Mouse (Mus musculus) brain, embryonic 14.5 days (tissue): ENCODE data around the gene Ufl1. TPM values are rescaled to one million over a fixed set of nuclear protein-coding genes. Genes with fewer than 3 reads are reported as not detected.
"Not testable (repeated sequence)": the region's sequence is repeated elsewhere in the genome, so short reads cannot be mapped to it uniquely, and the experiment has no call there.

Experiments
- DNase-seq: peaks from one replicate; pipeline ENCODE4 v3.0.0-alpha.2; 2011; ENCODE audit warnings: low read depth
- CTCF ChIP-seq: fragments of 200-500 bp; IDR thresholded peaks from 2 replicates; pipeline ENCODE4 v1.5.1; 2012; ENCODE audit warnings: inconsistent platforms, mild to moderate bottlenecking, moderate library complexity, borderline replicate concordance; ENCODE audit not compliant: insufficient read depth, insufficient read length; ENCODE audit errors: extremely low read depth
- POLR2A ChIP-seq: fragments of 200-500 bp; IDR thresholded peaks from 2 replicates; pipeline ENCODE4 v1.6.1; 2012; ENCODE audit warnings: mild to moderate bottlenecking, inconsistent platforms, borderline replicate concordance; ENCODE audit not compliant: poor library complexity, insufficient read depth, insufficient read length, severe bottlenecking; ENCODE audit errors: extremely low read depth
- polyA plus RNA-seq: library from polyadenylated mRNA; depleted of rRNA; stranded (reverse); fragments of >200 nt; gene quantifications from 2 replicates; pipeline ENCODE4 v1.2.3, GENCODE M21; 2012; rRNA removed

Gene Ufl1
- 6.0 and 9.6 TPM in 2 replicates for polyA plus RNA-seq

DNA sequence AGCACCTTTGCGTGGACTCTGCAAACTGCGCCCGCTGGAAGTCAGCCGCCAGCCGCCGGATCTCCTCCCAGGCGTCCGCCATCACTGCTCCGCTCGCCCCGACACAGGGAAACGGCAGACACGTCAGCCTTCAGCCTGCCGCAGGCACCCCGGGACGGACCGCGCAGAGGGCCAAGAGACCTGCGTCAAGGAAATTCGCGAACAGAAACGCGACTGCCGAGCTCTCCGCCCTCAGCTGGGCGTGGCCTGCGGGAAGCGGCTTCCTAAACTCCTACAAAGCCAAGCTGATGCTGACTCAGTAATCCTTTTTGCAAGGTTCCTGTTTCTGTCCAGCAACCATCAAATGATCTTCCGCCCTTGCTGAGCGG, at the start of gene Ufl1:
Gene Ufl1 (minus strand): TSS at position 151 of the 368 bp plus-strand sequence.
- TF ChIP-seq CTCF (no peak), POLR2A (peak; percentile 90)

DNA sequence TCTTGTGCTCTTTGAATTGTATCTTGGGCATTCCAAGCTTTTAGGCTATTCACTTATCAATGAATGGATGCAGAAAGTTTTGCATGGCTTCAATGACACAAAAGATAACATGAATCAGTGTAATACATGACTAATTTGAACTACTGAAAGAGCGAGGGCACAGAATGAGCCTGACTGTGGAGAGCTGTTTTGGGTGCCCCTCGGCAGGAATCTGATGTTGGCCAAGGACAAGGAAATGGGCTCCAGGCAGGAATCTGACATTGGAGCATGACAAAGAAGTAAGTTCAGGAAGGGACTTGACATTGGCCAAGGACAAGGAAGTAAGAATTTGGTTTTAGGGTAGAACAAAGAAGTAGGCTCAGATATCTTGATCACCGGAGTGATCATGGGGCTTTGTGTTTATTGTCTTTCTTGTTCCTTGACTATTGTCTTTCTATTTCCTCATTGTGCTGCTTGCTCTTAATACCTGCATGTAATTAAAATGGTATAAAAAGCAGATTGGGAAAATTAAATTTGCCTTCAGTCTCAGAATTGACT, 44.1 kb upstream of the Ufl1 start:
- TF ChIP-seq CTCF: no peak
- no peak for TF ChIP-seq POLR2A
- DNase-seq: no peak

More for the DNA sequence above, at the start of gene Ufl1:
- peak; percentile 99 for DNase-seq

DNA sequence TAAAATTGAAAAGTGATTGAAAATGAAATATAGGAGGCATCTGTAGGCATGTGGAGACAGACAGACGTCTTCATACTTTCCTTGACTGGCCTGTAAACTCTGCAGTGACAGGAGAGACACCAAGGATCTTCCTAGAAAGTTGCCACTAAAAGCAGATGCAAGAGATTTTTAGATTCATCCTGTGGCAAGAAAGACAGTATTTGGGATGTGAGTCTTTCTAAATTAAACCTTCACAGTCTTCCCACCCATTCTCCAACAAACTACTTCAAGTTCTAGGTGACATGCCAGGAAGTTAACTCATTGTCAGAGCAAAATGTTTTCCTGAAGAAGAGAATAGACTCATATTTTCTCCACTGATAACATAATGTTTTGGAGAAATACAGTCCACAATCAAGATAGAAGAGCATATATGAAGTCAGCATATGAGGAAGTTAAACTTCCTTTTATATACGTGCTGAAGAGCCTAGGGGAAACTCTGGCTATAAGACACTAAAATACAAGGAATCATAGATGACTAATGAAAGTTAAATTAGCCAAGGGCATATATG, 41.1 kb upstream of the Ufl1 start:
- TF ChIP-seq POLR2A (no peak), CTCF (no peak)
- DNase-seq: no peak

DNA sequence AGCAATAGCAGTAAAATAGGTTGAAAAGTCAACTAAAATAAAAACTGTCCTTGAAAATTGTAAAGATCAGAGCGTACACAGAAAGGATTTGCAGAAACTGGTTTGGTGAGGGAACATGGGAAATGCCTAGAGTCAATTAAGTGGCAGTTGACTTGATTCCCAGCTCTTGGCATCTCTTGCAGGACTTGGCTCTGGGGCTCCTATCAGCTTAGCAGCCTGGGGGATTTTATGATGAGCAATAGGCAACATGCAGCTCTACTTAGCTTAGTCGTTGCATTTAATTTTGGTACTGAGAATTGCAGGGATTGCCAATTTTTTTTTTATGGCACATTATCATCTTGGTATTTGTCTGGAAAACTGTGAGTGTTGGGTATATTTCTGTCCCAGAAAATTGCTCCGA, 32.1 kb upstream of the Ufl1 start:
- peak; percentile 72 for DNase-seq
- no peak for TF ChIP-seq POLR2A
- TF ChIP-seq CTCF: no peak

DNA sequence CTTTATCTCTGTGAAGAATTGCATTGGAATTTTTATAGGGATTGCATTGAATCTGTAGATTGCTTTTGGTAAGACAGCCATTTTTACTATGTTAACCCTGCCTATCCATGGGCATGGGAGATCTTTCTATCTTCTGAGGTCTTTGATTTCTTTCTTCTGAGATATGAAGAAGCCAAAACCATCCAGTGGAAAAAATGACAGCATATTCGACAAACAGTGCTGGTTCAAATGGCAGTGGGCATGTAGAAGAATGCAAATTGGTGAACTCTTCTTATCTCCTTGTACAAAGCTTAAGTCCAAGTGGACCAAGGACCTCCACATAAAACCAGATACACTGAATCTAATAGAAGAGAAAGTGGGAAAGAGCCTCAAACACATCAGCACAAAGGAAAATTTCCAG, 3.4 kb upstream of the Ufl1 start:
- DNase-seq: not testable (repeated sequence)

DNA sequence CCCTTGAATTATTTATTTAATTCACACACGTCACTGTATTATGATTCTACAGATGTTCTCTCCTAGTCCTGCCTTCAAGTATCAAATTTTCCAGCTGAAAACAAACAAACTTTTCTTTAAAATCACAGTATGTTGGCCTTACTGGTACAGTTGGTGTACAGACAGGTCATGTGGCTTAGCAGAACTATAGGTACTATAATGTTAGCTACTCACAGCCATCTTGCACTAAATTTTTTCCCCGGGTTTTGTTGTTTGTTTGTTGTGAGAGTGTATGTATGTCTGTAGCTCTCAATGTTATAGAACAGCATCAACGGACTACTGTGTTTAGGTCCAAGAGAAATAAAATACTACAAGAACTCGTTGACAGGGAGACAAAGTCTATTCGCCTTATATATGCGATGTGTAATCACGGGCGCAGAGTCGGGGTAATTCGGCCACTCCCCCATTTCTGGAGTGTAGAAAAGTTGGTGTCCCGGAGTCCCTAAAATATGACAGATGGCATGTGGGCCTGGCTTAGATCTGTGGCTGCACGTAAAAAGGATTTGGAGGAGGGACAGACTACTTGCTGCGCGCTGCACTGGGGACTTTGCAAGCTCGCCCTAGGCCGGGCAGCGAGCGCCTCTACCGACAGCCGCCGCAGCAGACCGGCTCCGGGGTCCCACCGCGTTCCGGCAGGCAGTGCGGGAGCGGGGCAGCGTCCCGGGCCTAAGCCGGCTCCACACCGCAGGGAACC, 517 bp downstream of the Ufl1 start:
- TF ChIP-seq POLR2A (no peak), CTCF (peak; percentile 27; the same call in 1 of the 2 replicates)
- DNase-seq: no peak

DNA sequence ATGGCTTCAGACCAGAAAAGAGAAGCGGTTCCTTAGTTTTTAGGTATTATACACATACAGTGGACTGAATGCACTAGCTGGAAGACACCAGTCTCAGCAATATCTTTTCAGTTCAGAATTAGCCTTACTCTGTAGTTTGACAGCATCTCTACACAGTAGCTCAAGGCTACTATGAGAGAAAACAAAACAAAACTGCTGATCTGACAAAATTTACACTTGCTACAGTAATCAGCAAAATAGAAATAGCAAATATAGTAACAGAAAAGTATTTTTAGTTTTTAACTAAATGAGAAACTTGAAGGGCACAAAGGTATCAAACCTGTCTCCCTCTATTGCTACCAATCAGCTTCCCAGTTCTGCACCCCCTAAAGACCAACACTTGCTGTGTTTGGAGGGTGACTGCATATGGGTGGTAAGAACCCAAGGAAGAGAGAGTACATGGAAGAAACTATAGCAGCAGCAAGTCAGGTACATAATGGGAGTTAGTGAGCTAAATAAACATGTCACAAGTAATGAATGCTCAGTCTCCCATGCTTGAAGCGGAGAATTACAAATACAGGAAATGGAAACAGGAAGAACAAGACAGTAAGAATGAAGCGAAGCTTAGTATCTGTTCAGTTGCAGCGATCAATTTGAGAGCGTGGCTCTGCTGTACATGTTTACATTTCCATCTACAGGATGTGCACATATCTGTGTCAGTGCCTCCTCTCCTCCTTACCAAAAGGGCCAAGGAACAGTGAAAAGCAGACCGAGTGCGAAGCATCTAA, 8.6 kb downstream of the Ufl1 start:
- no peak for DNase-seq
- TF ChIP-seq CTCF (no peak), POLR2A (no peak)

DNA sequence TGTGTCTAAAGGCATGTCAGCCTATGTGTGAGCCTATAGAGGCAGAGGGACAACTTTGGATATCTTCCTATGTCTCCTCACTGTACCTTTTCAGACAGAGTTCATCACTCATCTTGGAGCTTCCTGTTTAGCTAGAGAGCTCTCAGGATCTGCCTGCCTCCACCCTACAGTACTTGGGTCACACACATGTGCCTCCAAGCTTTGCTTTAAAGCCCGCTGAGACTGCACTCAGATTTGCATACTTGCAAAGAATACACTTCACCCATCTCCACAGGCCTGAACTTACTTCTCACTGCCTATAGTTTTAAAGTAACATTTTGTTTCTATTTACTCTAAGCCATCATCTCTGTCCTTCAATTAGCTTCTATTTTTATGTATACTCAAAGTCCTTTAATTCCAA, 9.7 kb downstream of the Ufl1 start:
- TF ChIP-seq POLR2A: no peak
- no peak for TF ChIP-seq CTCF
- no peak for DNase-seq

DNA sequence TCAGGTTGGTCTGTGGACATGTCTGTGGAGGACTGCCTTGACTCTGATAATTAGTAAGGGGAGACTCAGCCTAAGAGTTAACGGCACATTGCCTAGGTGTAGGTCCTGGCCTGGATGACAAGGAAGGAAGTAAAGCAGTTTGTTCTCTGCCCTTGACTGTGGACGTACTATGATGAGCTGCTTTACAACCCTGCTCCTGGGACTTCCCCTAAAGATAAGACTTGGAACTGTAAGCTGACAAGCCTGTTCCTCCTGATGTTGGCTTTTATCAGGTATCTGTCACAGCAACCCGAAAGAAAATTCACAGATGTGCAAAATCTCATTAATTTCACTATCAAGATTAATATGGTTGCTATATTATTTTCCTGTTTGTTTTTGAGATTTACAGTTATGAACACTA, 14.5 kb downstream of the Ufl1 start:
- DNase-seq: no peak
- TF ChIP-seq CTCF (no peak), POLR2A (no peak)

DNA sequence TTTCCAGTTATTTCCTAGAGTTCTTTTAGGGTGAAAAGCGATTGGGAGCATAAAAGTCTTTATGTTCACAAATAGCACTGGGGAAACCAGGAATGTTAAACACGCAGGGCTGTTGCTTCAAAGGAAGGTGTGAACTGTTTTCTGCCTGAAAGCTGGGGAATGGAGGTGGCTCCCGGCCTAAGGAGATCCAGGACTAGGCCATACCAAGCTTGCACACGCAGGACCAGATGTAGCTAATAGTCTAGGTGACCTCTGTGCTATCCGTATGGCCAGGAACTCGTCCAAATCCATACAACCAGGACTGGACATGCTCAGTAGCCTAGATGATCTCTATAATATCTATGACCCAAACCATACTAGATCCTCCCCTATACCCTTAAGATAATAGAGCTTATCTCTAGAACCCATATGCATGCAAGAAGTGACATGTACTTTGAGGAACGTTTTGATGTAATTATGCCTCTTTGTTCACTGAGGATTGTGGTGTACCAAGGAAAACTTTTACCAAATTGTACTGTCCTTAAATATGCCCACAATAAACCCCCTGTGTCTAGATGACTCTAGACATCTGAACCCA, 23.7 kb downstream of the Ufl1 start:
- TF ChIP-seq POLR2A: no peak
- TF ChIP-seq CTCF: no peak
- DNase-seq: no peak

DNA sequence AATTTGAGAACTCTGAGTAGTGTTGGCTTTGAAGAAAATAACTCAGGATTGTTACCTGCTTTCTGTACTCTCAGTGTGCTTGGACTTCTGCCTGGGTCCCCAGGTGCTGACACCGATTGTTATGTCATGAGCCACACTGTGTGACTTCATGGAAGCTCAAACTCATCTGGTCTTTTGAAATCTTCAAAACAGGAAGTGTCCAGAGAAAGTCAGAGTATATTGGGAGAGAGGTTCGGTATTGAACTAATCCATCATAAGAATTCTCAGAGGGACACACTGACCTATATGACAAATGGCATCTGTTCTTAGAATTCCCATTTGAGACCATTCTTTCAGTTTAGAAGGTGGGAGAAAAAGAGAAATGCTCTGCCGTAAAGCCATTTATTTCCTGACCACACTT, 38.8 kb downstream of the Ufl1 start, which contains the start of gene Fhl5:
Gene Fhl5 (minus strand): TSS at position 101 of the 400 bp plus-strand sequence.
- TF ChIP-seq POLR2A: no peak
- TF ChIP-seq CTCF: no peak
- DNase-seq: no peak

DNA sequence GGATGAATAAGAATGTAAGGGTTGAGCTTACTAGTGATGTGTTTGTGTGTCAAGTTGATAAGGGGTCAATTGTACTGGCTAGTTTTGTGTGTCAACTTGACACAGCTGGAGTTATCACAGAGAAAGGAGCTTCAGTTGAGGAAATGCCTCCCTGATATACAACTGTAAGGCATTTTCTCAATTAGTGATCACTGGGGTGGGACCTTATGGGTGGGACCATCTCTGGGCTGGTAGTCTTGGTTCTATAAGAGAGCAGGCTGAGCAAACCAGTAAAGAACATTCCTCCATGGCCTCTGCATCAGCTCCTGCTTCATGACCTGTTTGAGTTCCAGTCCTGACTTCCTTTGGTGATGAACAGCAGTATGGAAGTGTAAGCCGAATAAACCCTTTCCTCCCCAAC, 46.0 kb downstream of the Ufl1 start:
- DNase-seq: not testable (repeated sequence)

DNA sequence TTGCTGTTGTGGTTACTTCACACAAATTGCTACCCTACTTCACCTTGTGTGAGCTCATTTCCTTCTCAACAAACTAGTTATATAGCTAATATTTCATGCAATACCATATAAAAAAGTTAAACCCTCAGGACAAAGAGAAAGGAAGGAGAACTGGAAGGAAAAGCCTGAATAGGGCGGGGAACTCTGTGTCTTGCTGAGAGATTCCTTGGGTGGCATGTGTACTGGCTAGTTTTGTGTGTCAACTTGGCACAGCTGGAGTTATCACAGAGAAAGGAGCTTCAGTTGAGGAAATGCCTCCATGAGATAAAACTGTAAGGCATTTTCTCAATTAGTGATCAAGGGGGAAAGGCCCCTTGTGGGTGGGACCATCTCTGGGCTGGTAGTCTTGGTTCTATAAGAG, 47.9 kb downstream of the Ufl1 start:
- not testable (repeated sequence) for DNase-seq
